Mouse (Mus musculus): Measurements from ENCODE around the gene Tmed10.

The Tmed10 gene

DNA sequence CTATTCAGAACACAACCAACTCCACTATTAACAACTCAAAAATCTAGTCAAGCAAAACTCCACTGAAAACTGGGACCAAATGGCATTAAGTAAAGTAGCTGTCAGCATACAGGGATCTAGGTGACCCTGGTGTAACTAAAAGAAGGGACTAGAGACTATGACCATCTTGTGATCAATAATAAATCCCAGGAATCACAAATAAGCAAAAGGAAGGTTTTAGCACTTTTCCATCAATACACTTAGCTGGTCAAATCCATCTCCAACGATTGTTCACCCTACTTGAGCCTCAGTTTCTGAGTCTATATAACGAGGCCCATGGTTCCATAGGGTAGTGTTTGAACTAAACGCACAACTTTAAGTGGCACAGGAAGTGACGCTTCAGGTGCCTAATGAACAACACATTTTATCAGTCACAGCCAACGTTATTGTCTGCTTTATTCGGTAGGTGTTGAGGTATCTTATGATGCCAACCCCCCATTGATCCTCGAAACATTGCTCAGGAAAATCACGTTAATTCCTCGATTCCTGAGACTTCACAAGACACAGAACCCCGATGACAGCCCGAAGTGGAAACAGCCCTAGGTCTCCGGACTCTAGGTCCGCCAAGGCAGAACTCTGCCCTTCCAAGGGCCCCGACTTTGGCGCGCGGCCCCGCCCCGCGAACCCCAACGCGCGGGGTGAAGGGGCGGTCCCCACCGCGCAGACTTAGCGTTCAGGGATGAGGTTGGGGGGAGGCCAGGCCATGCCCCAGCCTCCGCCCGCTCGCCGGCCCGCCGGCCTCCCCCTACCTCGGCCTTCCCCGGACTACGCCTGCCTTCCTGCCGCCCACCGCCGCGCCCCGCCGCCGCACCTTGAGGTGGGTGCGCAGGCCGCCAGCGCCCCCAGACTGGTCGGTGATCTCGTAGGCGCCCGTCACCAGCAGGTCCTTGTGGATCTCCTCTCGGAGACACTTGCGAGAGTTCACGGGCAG is 771 bp downstream of the Tmed10 start:
- DNase-seq: peak; percentile 61 to 74

DNA sequence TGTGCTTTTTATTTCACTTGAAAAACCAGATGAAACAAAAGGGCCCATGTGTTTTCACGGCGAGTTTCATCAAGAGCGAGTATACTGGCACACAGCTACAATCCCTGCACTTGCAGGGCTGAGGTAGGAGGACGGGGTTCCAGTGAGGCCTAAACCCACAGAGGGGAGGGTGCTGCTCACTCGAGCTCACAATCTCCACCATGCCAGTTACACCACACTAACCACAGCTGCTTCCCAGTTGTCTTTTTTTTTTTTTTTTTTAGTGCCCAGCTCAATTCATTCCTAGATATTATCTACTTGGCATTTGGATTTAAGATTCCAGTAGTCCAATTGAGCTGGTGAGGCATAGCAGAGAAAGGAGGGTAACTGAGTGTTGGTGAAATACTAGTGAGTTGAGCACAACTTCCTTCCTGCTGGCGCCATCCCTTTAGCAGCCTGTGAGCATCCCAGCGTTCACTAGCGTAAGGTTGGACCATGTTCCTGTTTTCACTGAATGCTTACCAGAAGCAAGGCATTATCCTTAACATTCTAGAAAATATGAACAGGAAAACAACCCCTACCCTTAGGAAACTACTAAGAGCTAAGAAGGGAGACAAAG is 2.5 kb downstream of the Tmed10 start:
- DNase-seq: no peak

DNA sequence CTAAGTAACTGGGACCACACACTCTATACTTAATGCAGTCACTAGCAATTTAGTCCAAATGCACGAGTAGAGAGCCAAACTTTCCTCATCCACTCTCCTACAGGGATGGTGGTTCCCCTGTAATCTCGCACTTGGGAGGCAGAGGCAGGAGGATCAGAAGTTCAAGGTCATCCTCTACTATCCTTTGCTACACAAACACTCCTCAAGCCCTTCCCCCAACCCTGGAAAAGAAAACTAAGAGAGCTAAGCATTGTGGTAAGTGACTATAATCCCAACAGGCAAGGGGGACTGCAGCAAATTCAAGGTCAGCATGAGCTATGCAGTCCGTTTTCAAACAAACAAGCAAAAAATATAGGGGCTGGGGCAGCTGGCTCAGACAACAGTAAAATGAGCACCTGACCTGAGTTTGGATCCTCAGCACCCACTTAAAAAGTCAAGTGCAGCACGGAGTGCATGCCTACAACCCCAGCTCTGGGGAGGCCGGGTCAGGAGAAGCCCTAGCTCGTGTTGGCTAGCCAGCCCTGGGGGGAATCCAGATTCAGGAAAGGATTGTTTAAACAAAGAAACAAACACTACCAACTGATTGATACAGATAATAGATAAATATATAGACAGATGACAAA is 6.1 kb downstream of the Tmed10 start:
- DNase-seq: no peak

DNA sequence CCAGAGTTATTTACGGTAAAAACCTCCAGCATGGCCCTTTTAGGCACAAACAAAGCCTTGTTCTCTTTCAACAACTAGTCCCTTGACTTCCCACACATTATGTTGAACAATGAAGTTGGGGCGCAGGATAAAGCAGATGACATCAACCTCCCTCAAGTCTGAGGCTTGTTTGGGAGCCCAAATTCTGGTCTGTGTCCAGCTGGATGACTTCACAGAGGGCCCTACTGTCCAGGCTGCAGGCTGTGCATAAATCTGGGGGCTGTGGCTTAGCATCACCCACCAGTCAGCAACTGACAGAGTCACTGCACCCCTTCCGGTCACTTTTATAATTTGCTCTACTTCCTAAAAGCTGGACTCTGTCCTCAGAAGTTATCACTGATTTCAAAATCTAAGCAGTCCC is 8.4 kb downstream of the Tmed10 start:
- DNase-seq: no peak

DNA sequence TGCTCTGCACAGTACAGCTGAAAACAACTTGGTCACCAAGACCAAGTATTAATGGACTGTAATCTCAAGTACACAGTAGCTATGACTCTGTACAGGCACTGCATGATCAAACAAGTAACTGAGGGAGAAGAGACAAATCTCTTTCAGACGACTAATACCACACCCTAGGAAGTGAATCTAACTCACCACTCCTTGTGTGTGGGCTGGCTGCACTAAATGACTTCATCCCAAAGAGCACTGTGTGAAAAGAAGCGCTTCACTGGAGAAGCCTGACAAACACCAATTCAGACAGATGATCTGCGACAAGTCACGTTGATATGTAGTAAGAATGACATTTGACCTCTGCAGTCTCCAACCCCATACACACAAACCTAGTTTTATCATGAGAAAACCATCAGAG is 12.1 kb downstream of the Tmed10 start:
- no peak for DNase-seq

DNA sequence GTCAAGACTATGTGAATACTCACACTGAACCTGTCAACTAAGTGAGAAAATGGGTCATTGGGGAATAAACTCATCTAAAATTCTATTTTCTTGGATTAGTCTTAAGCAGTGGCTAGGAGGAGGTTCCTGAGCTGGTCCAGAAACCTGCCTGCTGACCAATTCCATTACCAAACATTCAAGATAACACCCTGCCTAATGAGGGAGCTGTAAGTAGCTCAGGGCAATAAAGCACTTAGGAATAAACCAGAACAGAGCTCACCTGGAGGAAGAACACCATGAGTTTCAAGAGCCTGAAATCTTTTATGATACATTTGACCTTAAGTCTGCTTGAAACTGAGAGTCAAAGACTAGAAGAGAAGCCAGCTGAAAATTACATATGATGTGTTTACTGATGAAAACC is 13.1 kb downstream of the Tmed10 start:
- DNase-seq: no peak

DNA sequence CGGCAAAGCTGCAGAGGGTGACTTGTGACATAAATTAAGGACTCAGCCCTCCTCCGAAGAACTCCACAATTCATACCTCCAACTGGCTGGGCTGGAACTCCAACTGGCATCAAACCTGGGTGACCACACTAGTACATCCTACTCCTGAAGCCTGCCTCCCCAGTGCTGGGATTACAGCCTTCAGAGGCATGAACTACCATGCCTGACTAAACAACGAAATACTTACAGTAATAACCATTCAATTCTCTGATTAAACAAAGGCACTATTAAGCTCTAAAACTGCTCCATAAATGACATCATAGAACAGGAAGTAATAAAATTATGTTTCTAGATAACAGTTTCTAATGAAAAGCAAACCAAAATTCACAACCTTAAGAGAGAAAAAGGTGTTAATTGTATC is 13.5 kb downstream of the Tmed10 start:
- DNase-seq: no peak

DNA sequence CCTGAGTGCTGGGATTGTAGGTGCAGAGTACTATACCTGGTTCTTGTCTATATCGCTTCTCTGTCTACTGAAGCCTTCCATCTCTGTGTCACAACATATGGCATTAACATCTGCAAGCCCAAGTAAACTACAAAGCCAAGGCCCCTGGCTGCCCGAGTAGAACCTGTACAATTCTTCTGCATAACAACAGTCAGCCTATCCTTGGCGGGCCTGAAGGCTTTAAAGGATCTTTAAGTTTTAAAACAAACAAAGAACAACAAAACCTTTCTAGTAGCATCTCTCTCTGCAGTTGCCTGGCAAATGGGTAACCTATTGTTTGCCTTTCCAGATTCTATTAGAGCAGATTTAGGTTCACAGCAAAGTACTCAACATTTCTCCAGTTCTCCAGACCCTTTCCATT is 20.6 kb downstream of the Tmed10 start:
- no peak for DNase-seq

DNA sequence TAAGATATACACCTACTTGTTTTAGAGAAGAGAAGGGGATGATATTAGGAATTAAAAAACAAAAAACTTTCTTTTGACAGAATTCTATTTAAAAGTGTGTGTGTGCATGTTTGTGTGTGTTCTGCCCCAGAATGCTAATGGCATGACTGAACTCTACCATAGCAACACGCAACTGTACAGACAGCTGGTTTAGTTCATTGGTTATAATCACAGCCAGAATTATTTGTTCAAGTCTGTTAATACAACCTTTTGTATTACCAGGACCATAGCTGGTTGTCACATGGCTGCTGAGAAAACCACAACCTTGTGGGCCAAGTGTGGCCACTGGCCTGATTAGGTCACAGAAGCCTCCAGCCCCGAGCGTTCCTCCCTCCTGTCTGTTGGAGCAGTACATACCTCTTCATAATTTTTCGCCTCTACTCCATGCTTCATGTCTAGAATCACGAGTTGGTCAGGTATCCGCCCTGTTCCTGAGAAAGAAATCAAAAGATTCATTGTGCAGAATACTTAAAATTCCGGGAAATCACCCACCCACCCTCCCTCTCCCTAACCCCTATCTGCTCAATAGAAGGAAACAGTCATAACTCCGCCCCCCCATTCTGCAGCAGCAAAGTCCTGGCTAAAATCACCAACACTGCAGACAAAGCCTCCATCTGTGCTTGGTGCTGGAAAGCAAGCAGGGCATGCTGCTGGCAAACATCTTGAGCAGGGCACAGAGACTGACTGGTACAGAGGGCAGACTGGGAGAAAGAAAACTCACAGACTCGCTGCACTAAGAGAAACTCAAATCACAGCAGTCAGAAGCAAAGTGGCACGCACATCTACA is 24.0 kb downstream of the Tmed10 start:
- no peak for DNase-seq

DNA sequence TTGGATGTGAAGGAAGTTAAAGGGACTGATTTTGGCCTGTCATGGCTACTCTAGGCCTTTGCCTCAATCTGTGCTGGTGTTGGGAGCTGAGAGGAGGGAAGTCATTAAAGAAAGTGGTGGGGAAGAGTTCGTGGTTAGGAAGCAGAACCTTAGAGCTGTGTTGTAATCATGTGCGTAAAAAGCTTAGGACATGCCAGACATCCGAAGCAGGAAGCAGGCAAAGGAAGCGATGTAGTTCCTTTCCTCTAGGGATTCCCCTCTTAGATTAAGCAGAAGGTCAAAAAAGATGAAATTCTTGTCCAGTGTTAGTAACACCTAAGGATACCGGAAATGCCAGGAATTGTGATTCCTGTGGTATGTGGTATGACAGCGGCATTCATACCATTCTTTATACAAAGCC is 26.3 kb downstream of the Tmed10 start:
- peak in 1 of 2 experiments; percentile 28 for DNase-seq

DNA sequence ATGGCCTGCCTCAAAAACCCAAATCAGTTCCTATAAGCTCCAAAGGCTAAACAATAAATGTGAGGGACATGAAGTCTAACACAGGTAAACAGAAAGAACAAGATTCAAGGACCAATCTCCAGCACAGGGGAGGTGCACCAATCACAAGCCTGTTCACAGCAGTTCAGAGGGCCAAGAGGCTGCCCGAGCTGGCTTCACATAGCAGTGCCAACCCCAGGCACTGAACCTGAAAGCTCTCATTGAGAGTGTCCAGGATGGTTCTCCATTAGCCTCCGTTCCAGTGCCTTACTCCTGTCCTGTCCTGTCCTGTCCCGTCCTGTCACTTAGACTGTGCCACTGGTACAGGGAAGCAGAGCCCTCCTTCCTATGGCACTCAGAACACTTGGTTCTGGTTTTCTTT is 27.5 kb downstream of the Tmed10 start:
- peak in 1 of 2 experiments; percentile 23 for DNase-seq

DNA sequence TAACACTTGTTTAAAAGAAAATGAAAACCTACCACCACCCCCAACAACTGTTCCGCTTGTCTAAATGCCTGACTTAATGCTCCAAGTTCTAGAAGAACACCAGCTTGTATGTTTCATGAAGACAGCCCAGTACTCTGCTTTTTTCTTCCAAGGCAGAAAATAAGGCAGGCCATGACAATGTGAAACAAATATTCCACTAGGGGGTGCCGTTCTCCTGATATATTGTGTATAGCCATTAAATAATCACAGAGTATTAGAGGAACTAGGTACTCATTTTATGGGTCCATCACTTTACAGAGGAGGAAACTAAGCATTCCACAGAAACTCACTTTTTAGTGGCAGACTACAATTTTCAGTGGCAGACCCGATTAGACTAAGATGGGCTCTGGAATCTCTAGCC is 28.3 kb downstream of the Tmed10 start:
- DNase-seq: peak; percentile 41 to 54

DNA sequence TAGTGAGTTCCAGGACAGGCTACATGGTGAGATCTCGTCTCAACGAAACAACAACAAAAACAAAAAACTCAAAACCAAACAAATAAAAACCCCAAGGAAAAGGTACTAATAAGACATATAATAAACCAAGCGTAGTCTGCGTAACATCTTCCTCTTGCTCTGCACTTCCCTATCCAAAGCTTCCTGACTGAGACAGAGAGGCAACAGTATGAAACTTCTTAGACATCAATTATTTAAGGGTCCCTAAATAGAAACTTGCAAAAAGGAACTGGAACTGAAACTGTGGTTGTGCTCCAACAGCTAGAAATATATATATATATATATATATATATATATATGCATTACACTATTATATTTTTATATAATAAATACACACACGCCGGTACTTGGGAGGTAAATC is 29.1 kb downstream of the Tmed10 start:
- no peak for DNase-seq

DNA sequence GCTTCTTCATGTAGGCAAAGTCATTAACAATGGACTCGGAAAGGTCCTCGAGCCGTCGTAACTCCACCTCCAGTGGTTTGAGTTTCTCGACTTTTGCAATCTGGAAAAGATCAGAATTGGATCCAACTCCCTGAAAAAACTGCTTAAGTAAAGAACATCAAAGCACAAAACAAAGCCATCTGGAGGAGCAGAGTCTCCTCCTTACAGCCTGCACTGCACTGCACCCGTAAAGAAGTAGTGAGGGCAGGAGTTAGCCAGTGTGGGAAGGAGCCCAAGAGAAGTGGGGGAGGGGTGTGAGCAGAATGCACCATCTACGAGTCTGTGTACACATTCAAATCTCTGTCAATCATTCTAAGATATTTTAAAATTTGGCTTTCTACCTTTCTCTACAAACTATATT is 30.4 kb downstream of the Tmed10 start:
- no peak for DNase-seq

DNA sequence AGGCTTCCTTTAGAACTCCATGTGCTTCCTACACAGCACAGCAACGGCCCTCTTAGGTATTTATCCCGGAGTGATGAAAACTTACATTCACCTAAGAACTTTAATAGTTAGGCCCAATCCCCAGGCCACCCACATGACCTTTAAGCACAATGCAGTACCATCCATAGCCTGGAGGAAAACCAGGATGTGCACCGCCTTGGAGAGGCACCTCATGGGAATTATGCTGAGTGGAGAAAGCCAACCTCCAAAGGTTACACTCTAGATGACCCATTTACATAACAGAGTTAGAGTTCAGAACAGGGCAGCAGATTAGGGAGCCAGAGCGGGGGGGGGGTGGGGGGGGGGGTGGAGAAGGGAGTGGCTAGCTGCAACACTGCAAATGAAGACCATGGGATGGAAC is 32.3 kb downstream of the Tmed10 start:
- peak in 1 of 2 experiments; percentile 38 for DNase-seq

DNA sequence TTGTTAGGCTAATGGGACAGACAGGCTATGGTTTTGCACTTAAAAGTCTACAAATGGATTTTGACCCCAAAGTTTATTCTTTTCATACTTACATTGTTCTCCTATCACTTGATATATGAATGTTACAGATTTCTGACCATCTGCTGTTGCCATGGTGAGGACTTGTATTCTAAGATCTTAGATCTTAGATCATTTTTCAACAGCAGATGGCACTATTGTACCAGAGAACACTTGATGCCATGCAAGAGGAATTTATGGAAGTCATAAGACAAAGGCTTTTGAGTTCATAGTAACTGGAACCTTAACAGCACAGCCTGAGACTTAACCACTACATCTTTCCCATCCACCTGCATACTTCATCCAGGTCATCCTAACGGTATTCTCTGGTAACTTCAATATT is 33.5 kb downstream of the Tmed10 start:
- DNase-seq: peak in 1 of 2 experiments; percentile 65

DNA sequence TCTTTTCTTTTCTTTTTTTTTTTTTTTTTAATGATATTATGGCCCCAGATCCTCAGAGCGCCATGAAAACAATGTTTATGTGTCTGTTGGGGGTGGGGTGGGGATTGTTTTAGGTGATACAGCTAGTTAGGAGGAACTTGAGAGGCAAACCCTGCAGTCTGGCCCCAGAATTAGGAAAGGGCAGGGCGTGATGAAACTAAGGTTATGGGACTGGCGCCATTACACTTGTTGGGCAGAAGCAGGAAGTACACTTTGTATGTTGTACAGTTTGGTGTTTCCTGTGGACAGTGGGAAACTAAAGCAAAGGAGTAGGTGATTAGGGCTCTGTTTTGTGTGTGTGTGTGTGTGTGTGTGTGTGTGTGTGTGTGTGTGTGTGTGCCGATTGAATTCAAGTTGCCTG is 34.7 kb downstream of the Tmed10 start:
- DNase-seq: peak in 1 of 2 experiments; percentile 13

DNA sequence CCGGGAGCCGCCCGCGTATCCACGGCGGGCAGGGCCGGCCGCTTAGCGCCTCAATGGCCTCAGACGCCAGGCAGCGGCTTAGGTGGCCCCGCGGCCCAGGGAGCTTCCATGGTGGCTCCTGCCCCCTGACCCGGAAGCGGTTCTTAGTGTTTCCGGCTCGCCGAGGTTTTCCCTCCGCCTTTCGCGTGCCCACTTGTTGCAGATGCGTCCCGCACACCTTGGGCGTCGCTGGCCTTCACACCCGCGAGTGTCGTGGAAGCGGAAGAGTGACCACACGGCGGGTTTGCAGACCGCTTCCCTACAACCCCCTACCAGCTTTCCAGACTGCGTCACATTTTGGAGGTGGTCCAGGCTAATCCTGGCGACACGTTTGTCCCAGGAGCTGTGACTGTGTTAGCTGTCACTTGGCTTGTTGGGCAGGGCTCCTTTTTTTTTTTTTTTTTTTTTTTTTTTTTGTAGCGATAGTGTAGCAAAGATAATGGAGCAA is 35.4 kb downstream of the Tmed10 start, which contains the start of gene Nek9:
Gene Nek9, minus strand, starts transcription at position 120 of the 487 bp plus-strand sequence.
- DNase-seq: peak; percentile 90 to 94

DNA sequence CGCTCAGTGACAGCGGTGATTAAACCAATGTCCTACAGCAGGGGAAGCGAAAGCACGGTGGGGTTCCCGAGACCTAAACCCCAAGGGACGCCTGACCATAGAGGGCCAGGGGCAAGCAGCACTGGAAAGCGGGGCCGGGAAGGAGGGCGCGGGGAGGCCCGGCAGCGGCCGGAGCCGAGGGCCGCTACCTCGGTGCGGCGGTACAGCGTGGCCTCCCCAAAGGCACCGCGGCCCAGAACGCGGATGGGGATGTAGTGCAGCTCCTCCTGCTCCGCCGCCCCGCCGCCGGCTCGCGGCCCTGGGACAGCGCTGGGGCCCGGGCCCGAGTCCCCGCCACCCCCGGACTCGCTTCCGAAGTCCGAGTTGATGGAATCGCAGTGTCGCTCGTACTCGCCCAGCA is 35.8 kb downstream of the Tmed10 start:
- peak in 1 of 2 experiments; percentile 13 for DNase-seq

DNA sequence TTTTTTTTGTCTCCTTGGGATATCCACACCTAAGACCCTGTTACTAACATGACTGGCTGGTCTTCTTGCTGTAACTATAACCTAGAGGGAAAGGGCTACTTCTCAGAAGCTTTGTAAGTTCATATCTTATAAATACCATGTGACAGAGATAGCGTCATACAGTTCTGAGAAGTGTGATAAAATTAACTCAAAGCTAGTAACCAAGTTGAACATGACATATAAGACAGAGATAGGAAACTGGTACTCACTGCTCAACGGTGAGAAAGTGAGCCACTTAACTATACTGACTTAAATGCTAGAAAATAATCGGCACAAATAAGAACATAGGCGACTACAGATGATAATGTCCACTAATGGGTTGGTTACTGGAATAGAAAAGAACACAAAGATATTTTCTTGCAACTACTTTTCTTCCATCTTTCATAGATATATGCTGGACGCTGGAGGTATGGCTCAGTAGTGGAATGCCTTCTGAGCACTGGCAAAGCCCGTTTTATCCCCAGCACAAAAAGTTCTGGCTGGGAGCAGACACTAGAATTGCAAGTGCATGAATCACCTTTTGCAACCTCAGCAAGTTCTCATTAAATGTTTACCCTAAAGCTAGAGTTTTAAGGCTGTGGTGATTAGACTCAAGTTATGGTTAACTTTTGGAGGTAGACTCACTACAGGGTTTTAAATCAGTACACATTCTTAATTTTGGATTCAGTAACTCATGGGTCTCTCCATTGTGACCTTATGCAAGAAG is 36.9 kb downstream of the Tmed10 start:
- DNase-seq: no peak

DNA sequence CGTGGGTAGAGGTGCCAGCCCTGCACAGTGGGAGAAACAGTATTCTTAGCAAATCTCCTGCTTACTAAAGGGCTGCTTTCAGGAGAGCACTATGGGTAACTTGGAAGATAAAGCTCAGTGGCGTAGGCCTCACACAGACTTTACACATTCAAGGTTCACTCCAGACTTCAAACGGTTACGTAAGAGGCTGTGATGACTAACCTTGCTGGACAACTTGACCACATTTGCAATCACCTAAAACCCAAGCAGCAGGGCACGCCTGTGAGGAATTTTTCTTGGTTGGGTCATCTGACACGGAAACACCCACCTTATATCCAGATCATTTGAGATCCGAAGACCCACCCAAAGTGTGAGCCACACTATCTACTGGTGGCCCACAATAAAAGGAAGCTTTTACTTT is 44.5 kb downstream of the Tmed10 start:
- peak; percentile 15 to 41 for DNase-seq

DNA sequence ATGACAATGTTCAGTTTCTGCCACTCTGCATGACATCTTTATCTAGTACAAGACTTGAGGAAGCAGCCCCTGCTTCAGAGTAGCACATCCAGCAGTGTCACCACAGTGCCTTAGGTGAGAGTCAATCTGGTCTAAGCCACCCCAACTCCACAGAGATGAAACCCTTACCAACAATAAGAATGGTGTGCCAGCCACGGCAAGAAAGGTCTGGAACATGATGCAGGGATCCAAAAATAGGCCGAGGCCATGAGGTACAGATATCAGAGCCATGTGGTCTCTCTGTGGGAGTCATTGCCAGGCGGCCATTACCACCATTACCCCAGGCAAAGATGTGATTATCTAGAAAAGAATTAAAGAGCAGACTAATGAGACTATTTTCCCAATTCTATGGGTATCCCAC is 66.0 kb downstream of the Tmed10 start:
- no peak for DNase-seq

All from kidney, adult 8-10 months (tissue).